Mouse (Mus musculus) small intestine, adult 2 months (tissue): ENCODE measurements around the gene Izumo1r. TPM values are rescaled to one million over a fixed set of nuclear protein-coding genes. Genes with fewer than 3 reads are reported as not detected.

Source experiments
- H3K27ac ChIP-seq: fragments of 200-500 bp; 2 replicates; pipeline ENCODE4 v1.5.1; 2012; ENCODE audit warnings: low read depth, low read length, control low read depth, inconsistent platforms; ENCODE audit not compliant: insufficient read depth
- H3K27me3 ChIP-seq: fragments of 200-500 bp; 2 replicates; pipeline ENCODE4 v1.6.1; 2012; ENCODE audit warnings: mild to moderate bottlenecking, moderate library complexity, low read length, inconsistent platforms; ENCODE audit not compliant: control insufficient read depth, insufficient read depth
- H3K36me3 ChIP-seq: fragments of 200-500 bp; 2 replicates; pipeline ENCODE4 v1.6.1; 2012; ENCODE audit warnings: mild to moderate bottlenecking, low read length, control low read depth, inconsistent platforms; ENCODE audit not compliant: control insufficient read depth, insufficient read depth
- H3K4me1 ChIP-seq: fragments of 200-500 bp; 2 replicates; pipeline ENCODE4 v1.6.1; 2012; ENCODE audit warnings: low read length, inconsistent platforms, mixed read lengths; ENCODE audit not compliant: control insufficient read depth, insufficient read depth, insufficient read length
- H3K4me3 ChIP-seq: fragments of 200-500 bp; 2 replicates; pipeline ENCODE4 v1.5.1; 2012; ENCODE audit warnings: low read depth, mild to moderate bottlenecking, control low read depth, inconsistent platforms, low read length, moderate library complexity
- CTCF ChIP-seq: fragments of 200-500 bp; IDR thresholded peaks from 2 replicates; pipeline ENCODE4 v1.5.1; 2012; ENCODE audit warnings: low read depth, mild to moderate bottlenecking, control low read depth, inconsistent platforms, low read length, moderate library complexity, mixed read lengths; ENCODE audit not compliant: insufficient replicate concordance, insufficient read length; ENCODE audit errors: extremely low read depth
- POLR2A ChIP-seq: fragments of 200-500 bp; IDR thresholded peaks from 2 replicates; pipeline ENCODE4 v1.6.1; 2012; ENCODE audit warnings: low read depth, mild to moderate bottlenecking, control low read depth, inconsistent platforms, low read length, moderate library complexity
- WGBS: fragments of 180-500 bp; shearing (Covaris S2); methylation state at CpG from one replicate; pipeline ENCODE4 v1.1.7; 2018; 5-methylcytosine and 5-hydroxymethylcytosine counted together
- polyA plus RNA-seq: library from polyadenylated mRNA; depleted of rRNA; stranded (reverse); fragments of >200 nt; gene quantifications from 2 replicates; pipeline ENCODE4 v1.2.3, GENCODE M21; 2012

Gene Izumo1r
- polyA plus RNA-seq, 1 experiment: 3.1 TPM

- H3K36me3 ChIP-seq: no peaks in the 10 kb centered on the region
- H3K4me3 ChIP-seq: no peak overlapping the region
- H3K27me3 ChIP-seq: 0 out of 2 replicates have a peak, but pooled peaks cover 4% of the 10 kb centered on the region
- no peak for TF ChIP-seq CTCF
- TF ChIP-seq POLR2A: no peak
- no peak overlapping the region for H3K27ac ChIP-seq
- WGBS: 79% methylated on average over 4 of the region's 4 CpGs
- H3K4me1 ChIP-seq: no peaks in the 10 kb centered on the region
Measured at GRCm38 (mm10) chr9:14854585-14854984, 49.2 kb downstream of the Izumo1r start.

GRCm38 (mm10) chr9:14848267-14848935 lies 55.3 kb downstream of the Izumo1r start:
- Histone ChIP-seq H3K4me1 (no peaks in the 10 kb centered on the region), H3K27ac (no peak overlapping the region), H3K4me3 (no peak overlapping the region), H3K27me3 (no peaks in the 10 kb centered on the region), H3K36me3 (no peaks in the 10 kb centered on the region)
- WGBS: 60% methylated on average over 1 of the region's 1 CpGs
- TF ChIP-seq POLR2A: no peak
- TF ChIP-seq CTCF: no peak

GRCm38 (mm10) chr9:14846428-14846827 lies 57.3 kb downstream of the Izumo1r start:
- no peak overlapping the region for H3K27ac ChIP-seq
- no peaks in the 10 kb centered on the region for H3K27me3 ChIP-seq
- TF ChIP-seq POLR2A: no peak
- TF ChIP-seq CTCF: peak; percentile 61; the same call in 1 of the 2 replicates
- H3K4me1 ChIP-seq: no peaks in the 10 kb centered on the region
- H3K4me3 ChIP-seq: no peak overlapping the region
- WGBS: 58% methylated on average over 5 of the region's 5 CpGs
- no peaks in the 10 kb centered on the region for H3K36me3 ChIP-seq

- H3K27me3 ChIP-seq: no peaks in the 10 kb centered on the region
- WGBS: 67% methylated on average over 3 of the region's 3 CpGs
- no peaks in the 10 kb centered on the region for H3K4me1 ChIP-seq
- no peak overlapping the region for H3K4me3 ChIP-seq
- no peak for TF ChIP-seq POLR2A
- H3K36me3 ChIP-seq: no peaks in the 10 kb centered on the region
- no peak overlapping the region for H3K27ac ChIP-seq
Measured at GRCm38 (mm10) chr9:14843901-14844300, 59.8 kb downstream of the Izumo1r start.

- no peaks in the 10 kb centered on the region for H3K27me3 ChIP-seq
- no peak overlapping the region for H3K4me3 ChIP-seq
- TF ChIP-seq POLR2A (no peak), CTCF (no peak)
- no peaks in the 10 kb centered on the region for H3K36me3 ChIP-seq
- H3K27ac ChIP-seq: no peak overlapping the region
- WGBS: 94% methylated on average over 6 of the region's 6 CpGs
- H3K4me1 ChIP-seq: no peaks in the 10 kb centered on the region
Measured at GRCm38 (mm10) chr9:14843311-14843857, 60.4 kb downstream of the Izumo1r start.

- Histone ChIP-seq H3K27ac (no peak overlapping the region), H3K4me1 (no peaks in the 10 kb centered on the region), H3K27me3 (no peaks in the 10 kb centered on the region), H3K4me3 (no peak overlapping the region), H3K36me3 (no peaks in the 10 kb centered on the region)
- no peak for TF ChIP-seq POLR2A
- no peak for TF ChIP-seq CTCF
- 73% methylated on average over 10 of the region's 10 CpGs for WGBS
Measured at GRCm38 (mm10) chr9:14841878-14842761, 61.6 kb downstream of the Izumo1r start.

GRCm38 (mm10) chr9:14839970-14840369 lies 63.8 kb downstream of the Izumo1r start:
- WGBS: 67% methylated on average over 5 of the region's 5 CpGs
- TF ChIP-seq POLR2A: no peak
- TF ChIP-seq CTCF: no peak
- Histone ChIP-seq H3K36me3 (peaks cover 2% of the 10 kb centered on the region; the same call in 1 of the 2 replicates), H3K27me3 (no peaks in the 10 kb centered on the region), H3K27ac (no peak overlapping the region), H3K4me1 (no peaks in the 10 kb centered on the region), H3K4me3 (no peak overlapping the region)
